Mouse (Mus musculus) heart, adult 2 months (tissue): ENCODE results near the gene Fbxo28.

Experiments used
- CTCF ChIP-seq: fragments of 200-600 bp; IDR thresholded peaks from 2 replicates; pipeline ENCODE4 v1.8.1; 2022; ENCODE audit warnings: antibody characterized with exemption, mild to moderate bottlenecking, moderate library complexity
- EP300 ChIP-seq: fragments of 200-500 bp; IDR thresholded peaks from 2 replicates; pipeline ENCODE4 v1.6.1; 2011; ENCODE audit warnings: low read depth, low read length, control low read depth; ENCODE audit not compliant: insufficient read depth
- POLR2A ChIP-seq: fragments of 200-500 bp; IDR thresholded peaks from 2 replicates; pipeline ENCODE4 v1.6.1; 2011; ENCODE audit warnings: mild to moderate bottlenecking, low read depth, low read length, control low read depth; ENCODE audit not compliant: insufficient read depth

GRCm38 (mm10) chr1:182383096-182383495 is 41.7 kb upstream of the Fbxo28 start:
- no peak for TF ChIP-seq POLR2A
- no peak for TF ChIP-seq CTCF
- TF ChIP-seq EP300, result no peak
